Mouse (Mus musculus) liver, postnatal 0 days (tissue): ENCODE results near the gene Col6a5.

Source experiments
- CTCF ChIP-seq: sonication (generic); IDR thresholded peaks from 2 replicates; pipeline ENCODE4 v1.5.1; 2016; ENCODE audit warnings: antibody characterized with exemption, low read depth
- EP300 ChIP-seq: IDR thresholded peaks from 2 replicates; pipeline ENCODE4 v1.6.1; 2016; ENCODE audit warnings: antibody characterized with exemption, low read depth, mild to moderate bottlenecking

- peak; percentile 83 for TF ChIP-seq CTCF
- TF ChIP-seq EP300: no peak
These were observed 102.7 kb downstream of the Col6a5 start for GRCm38 (mm10) chr9:105857773-105858172.
